Mouse (Mus musculus): Measurements from ENCODE around the gene Adamts6.
A peak's percentile ranks its signal among the peaks of the same experiment; 100 is the strongest.

Gene Adamts6

GRCm38 (mm10) chr13:104287366-104288225 lies at the start of gene Adamts6:
Gene Adamts6 (plus strand): TSS chr13:104287835.
- DNase-seq (ENCODE audit: low read depth): peak; percentile 74

GRCm38 (mm10) chr13:104258997-104259396 lies 28.6 kb upstream of the Adamts6 start:
- DNase-seq (ENCODE audit: low read depth): peak; percentile 44

GRCm38 (mm10) chr13:104285031-104285431 lies 2.6 kb upstream of the Adamts6 start:
- peak; percentile 88 for DNase-seq (ENCODE audit: low read depth)

- peak; percentile 58 for DNase-seq (ENCODE audit: low read depth)
Measured at GRCm38 (mm10) chr13:104285737-104286311, 1.8 kb upstream of the Adamts6 start.

GRCm38 (mm10) chr13:104286336-104286735 lies 1.3 kb upstream of the Adamts6 start:
- DNase-seq (ENCODE audit: low read depth): peak; percentile 54

DNA sequence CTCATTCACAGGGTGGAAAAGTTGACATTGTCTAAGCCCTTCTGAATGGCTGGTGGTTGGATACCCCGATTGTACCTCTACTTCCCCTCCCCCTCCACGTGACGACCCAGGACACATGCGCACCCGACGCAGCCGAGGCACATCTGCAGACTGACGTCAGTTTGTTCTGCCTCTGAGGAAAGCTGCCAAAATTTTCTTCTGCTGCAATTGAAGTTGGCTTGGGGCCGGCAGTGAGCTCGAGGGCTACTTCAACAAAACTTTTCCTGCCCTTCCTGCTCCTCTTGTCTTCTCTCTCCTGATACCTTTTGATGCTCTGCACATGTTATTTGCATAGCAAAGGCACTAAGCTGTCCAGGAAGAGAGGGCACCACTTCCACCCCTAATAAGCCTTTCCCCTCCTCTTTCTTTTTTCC lies 732 bp upstream of the Adamts6 start:
- DNase-seq (ENCODE audit: low read depth): peak; percentile 97

DNA sequence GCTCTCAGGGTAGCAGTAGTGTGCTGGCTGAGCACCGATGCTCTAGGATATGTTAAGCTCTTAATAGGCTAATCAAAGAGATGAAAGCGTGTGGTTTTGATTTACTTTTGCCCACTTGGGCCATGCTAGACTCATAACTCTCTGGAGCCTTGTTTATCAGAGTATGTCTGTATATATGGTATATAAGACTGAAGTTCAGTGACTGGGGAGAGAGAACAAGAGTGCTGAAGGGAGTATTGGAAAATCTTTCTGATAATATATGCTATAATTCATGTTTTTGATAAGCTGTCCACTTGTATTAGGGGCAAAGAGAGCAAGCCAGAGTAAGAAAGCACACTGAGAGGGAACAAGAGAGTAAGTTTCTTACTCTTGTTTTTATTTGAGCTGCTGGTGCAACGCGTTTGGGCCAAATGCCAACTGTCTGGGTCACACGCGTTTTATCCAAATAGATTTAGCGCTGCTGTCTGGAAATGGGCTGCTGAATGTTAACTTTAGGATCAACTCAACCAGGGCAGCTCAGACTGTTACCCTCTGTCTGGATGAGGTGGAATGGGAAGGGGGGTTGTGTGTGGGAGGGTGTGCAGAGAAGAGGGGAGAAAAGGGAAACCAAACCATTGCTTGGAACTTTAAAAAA lies 708 bp downstream of the Adamts6 start:
- DNase-seq (ENCODE audit: low read depth): peak; percentile 75

DNA sequence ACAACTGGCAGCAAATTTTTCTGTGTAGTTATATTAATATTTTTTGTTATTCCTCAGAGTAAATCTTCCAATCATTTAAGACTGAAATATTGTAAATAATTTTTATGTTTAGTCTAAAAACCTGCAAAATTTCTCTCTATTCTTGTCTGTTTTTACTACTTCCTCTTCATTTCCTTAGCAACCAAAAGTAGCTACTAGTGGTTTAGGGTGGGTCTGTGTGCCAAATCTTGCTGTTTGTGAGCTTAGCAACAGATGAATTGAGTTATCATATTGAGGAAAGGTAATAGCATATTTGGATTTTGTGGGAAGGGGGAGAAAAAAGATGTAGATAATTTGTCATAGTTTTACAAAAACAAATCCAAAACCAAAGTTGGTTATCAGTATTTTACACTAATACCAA lies 1.5 kb downstream of the Adamts6 start:
- peak; percentile 58 for DNase-seq (ENCODE audit: low read depth)

DNA sequence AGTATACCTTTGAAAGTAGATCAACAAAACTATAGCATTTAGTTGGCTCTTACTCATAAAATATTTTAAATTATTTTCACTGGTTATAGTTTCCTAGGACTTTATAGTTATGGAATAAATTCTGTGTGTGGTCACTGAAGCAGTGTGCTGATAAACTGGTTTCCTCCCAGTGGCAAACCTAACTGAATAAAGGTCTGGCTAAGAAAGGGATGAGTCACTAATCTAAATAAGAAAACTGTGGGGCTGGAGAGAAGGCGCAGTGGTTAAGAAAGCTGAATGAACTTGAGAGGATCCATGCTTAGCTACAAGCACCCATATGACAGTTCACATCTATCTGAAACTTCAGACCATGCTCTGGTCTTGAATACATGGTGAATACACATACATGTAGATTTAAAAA lies 7.8 kb downstream of the Adamts6 start:
- peak; percentile 90 for DNase-seq (ENCODE audit: low read depth)

GRCm38 (mm10) chr13:104329336-104329735 lies 41.7 kb downstream of the Adamts6 start:
- DNase-seq (ENCODE audit: low read depth): no peak

DNA sequence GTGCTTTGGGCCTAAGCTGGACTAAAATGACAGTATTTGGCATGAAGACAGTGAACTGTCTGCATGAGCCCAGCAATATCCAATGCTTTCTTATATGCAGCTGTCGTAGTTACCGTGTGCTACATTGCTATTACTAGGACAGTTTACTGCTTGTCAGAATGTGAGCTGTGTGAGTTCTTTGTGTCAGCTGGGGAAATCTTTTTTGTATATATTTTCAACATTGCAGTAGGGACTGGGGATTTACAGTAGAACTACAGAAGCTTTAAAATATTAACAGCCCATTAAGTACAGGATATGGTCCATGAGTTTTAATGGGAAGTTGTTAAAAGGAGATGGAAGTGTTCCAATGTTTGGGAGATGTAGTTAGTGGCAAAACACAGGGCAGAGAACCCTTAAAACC lies 42.1 kb downstream of the Adamts6 start:
- DNase-seq (ENCODE audit: low read depth): no peak

GRCm38 (mm10) chr13:104352590-104352989 lies 65.0 kb downstream of the Adamts6 start:
- DNase-seq (ENCODE audit: low read depth): no peak

DNA sequence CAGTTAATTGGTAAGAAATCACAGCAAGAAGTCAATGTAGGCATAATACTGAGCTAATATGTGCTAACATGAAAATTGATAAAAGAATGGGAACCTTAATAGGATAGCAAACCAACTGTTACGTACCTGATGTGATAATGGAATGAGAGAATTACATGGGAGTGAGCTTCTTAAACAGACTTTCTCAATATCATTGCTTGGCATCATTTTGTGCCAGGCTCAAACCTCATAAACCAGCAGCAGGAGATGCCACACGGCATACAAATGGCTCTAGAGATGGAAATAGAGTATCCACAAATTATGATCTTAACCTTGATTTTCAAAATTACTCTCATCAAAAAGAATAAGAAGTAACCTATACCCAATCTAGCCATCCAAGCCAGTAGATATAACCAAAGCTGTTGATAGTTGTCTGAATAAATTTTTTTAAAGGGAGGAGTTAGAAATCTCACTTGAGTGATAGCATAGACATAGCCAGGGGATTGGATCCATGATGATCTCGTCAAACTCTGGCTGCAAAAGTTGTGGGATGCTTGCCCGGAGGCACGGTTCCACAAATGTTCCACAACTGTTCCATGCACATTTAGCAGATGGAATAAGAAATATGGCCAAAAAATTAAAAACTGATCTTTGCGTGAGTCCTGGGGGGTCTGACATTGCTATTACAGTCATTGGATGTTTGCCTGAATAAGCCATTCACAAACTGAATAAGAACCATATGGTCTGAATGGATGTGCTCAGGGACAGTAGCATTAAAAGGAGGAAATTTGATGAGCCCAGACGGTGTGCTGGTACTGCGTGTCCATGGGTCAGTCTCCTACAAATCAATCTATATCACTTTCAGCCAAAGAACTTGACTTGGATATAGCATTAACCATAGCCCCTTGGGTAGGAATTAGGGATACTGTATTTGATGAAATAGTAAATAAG lies 106.1 kb downstream of the Adamts6 start:
- no peak for DNase-seq (ENCODE audit: low read depth)

- peak; percentile 11 for DNase-seq (ENCODE audit: low read depth)
Measured at GRCm38 (mm10) chr13:104397814-104398213, 110.2 kb downstream of the Adamts6 start.

DNA sequence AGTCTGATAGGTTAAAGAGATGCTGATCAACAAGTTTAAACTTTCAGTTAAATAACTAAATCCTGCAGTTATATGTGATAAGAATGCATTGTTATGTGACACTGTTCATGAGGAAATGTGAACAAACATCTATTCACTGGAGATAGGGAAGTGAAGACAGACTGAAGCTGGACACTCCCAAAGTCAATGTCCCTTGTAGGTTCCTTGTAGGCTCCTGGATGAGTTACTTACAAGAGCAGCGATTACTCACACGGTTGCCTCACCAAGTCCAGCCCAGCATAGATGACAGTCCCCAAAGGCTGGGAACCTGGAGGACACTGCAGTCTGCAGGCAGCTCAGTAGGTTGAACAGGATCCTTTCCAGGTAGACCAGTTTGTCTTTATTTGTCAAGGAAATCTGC lies 145.1 kb downstream of the Adamts6 start:
- peak; percentile 47 for DNase-seq (ENCODE audit: low read depth)

DNA sequence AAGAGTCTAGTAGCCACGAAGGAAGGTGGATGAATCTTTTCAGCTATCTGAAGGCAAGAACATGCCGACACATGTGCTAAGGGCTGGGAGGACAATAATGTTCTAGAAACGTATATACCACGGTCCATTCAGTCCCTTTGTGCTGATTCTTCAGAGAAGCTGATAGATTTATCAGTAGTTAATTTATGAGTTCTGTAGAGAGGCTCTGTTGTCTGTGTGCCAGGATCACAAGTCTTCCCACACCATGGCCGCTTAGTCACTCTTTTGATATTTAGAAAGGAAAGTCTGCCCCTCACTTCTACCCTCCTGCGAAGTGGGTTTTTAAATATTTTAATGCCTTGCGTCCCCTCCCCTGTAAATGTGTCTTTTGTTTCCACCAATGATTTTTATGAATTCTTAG lies 154.9 kb downstream of the Adamts6 start:
- DNase-seq (ENCODE audit: low read depth): no peak

DNA sequence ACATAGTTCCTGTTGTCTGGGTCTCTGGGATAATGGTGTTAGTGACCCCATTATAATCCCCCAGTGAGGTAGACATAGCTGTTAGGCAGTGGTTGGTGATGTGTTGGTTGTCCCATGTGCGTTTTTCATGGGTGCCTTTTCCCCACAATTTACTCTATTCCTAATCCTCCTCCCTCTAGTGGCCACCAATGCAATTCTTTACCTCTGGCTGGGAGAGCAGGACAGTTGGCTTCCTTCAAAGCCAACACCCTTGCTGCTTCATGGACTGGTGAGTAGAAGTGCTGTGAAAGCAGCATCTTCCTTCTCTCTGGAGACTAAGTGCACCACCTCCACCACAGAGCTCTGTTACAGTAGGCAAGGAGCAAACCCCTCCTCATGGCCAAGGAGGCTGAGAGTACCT lies 157.8 kb downstream of the Adamts6 start:
- DNase-seq (ENCODE audit: low read depth): no peak

GRCm38 (mm10) chr13:104446974-104447373 lies 159.3 kb downstream of the Adamts6 start:
- DNase-seq (ENCODE audit: low read depth): peak; percentile 84

GRCm38 (mm10) chr13:104447470-104447869 lies 159.8 kb downstream of the Adamts6 start:
- DNase-seq (ENCODE audit: low read depth): peak; percentile 20

- peak; percentile 74 for DNase-seq (ENCODE audit: low read depth)
Measured at GRCm38 (mm10) chr13:104448349-104448748, 160.7 kb downstream of the Adamts6 start.

- DNase-seq (ENCODE audit: low read depth): no peak
Measured at GRCm38 (mm10) chr13:104453271-104453974, 165.8 kb downstream of the Adamts6 start.

Data from 416B (cell line).